Mouse (Mus musculus): ENCODE data around the gene Mmaa. TPM values are rescaled to one million over a fixed set of nuclear protein-coding genes. Genes with fewer than 3 reads are reported as not detected.

The Mmaa gene
- polyA plus RNA-seq, 1 experiment from 2014 or later: 15.9 TPM

DNA sequence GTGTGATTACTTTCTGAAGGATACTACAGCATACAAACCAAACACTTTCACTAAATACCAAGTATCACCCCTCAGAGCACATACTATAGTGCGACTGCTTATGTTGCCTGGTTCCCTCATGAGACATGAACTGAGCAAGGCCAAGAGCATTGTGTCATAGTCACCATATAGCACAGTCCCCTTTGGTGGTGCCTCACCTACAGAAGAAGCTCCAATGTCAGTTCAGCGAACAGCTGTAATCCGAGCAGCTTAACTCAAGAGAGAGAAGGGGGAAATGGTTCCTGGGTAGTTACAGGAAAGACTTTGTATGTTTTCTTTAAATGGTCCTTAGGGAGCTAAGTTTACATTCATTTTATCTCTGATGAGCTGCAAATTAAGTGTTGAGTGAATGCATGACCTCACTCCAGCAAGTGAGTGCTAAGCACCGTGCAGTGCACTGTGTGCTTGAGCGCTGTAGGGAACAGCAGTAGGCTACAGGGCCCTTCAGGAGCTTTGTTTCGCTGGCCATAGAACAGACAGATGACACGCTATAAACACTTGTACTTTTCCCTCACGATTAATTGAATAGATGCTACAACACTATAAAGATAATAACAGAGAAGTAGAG is 17.4 kb downstream of the Mmaa start:
- no peak overlapping the region for H3K9ac ChIP-seq
- 92% methylated on average over 8 of the region's 8 CpGs for WGBS
- no peak overlapping the region for H3K4me2 ChIP-seq (replicated peaks)
- H3K9me3 ChIP-seq (ENCODE audit: control insufficient read depth, low read length): no peaks in the 10 kb centered on the region
- peaks cover 62% of the 10 kb centered on the region for H3K36me3 ChIP-seq (replicated peaks; ENCODE audit: control insufficient read depth, insufficient read depth)
- H3K4me3 ChIP-seq (replicated peaks; ENCODE audit: low read length): no peak overlapping the region
- H3K4me1 ChIP-seq (replicated peaks; ENCODE audit: control insufficient read depth, insufficient read depth, low read length): no peaks in the 10 kb centered on the region
- DNase-seq (ENCODE audit: low spot score): no peak
- no peaks in the 10 kb centered on the region for H3K27me3 ChIP-seq (ENCODE audit: control insufficient read depth, insufficient read depth, low read length)
- H3K27ac ChIP-seq: no peak overlapping the region
- no peak for ATAC-seq (ENCODE audit: low FRiP score)

- no peaks in the 10 kb centered on the region for H3K9me3 ChIP-seq (ENCODE audit: control insufficient read depth, low read length)
- no peak overlapping the region for H3K27ac ChIP-seq
- H3K36me3 ChIP-seq (replicated peaks; ENCODE audit: control insufficient read depth, insufficient read depth): peaks cover 68% of the 10 kb centered on the region
- H3K4me2 ChIP-seq (replicated peaks): no peak overlapping the region
- no peak overlapping the region for H3K4me3 ChIP-seq (replicated peaks; ENCODE audit: low read length)
- no peak for ATAC-seq (ENCODE audit: low FRiP score)
- H3K27me3 ChIP-seq (ENCODE audit: control insufficient read depth, insufficient read depth, low read length): no peaks in the 10 kb centered on the region
- DNase-seq (ENCODE audit: low spot score): no peak
- 95% methylated on average over 10 of the region's 10 CpGs for WGBS
- no peak overlapping the region for H3K9ac ChIP-seq
- H3K4me1 ChIP-seq (replicated peaks; ENCODE audit: control insufficient read depth, insufficient read depth, low read length): no peaks in the 10 kb centered on the region
These were observed 19.8 kb downstream of the Mmaa start for GRCm38 (mm10) chr8:79274940-79275339.

- Histone ChIP-seq H3K4me1 (replicated peaks; ENCODE audit: control insufficient read depth, insufficient read depth, low read length) (no peaks in the 10 kb centered on the region), H3K4me3 (replicated peaks; ENCODE audit: low read length) (no peak overlapping the region), H3K27ac (no peak overlapping the region), H3K9ac (no peak overlapping the region), H3K9me3 (ENCODE audit: control insufficient read depth, low read length) (no peaks in the 10 kb centered on the region), H3K4me2 (replicated peaks) (no peak overlapping the region), H3K36me3 (replicated peaks; ENCODE audit: control insufficient read depth, insufficient read depth) (peaks cover 69% of the 10 kb centered on the region), H3K27me3 (ENCODE audit: control insufficient read depth, insufficient read depth, low read length) (no peaks in the 10 kb centered on the region)
- ATAC-seq (ENCODE audit: low FRiP score) (no peak), DNase-seq (ENCODE audit: low spot score) (no peak)
- 95% methylated on average over 6 of the region's 6 CpGs for WGBS
These were observed 21.0 kb downstream of the Mmaa start for GRCm38 (mm10) chr8:79273776-79274175.

- DNase-seq (ENCODE audit: low spot score) (no peak), ATAC-seq (ENCODE audit: low FRiP score) (no peak)
- H3K4me1 ChIP-seq (replicated peaks; ENCODE audit: control insufficient read depth, insufficient read depth, low read length): no peaks in the 10 kb centered on the region
- no peak overlapping the region for H3K4me2 ChIP-seq (replicated peaks)
- 81% methylated on average over 4 of the region's 4 CpGs for WGBS
- no peaks in the 10 kb centered on the region for H3K9me3 ChIP-seq (ENCODE audit: control insufficient read depth, low read length)
- H3K27me3 ChIP-seq (ENCODE audit: control insufficient read depth, insufficient read depth, low read length): no peaks in the 10 kb centered on the region
- H3K4me3 ChIP-seq (replicated peaks; ENCODE audit: low read length): no peak overlapping the region
- H3K27ac ChIP-seq: no peak overlapping the region
- H3K36me3 ChIP-seq (replicated peaks; ENCODE audit: control insufficient read depth, insufficient read depth): peaks cover 68% of the 10 kb centered on the region
- no peak overlapping the region for H3K9ac ChIP-seq
These were observed 22.1 kb downstream of the Mmaa start for GRCm38 (mm10) chr8:79272676-79273075.

- WGBS: 94% methylated on average over 7 of the region's 7 CpGs
- H3K27me3 ChIP-seq (ENCODE audit: control insufficient read depth, insufficient read depth, low read length): no peaks in the 10 kb centered on the region
These were observed 25.8 kb downstream of the Mmaa start for GRCm38 (mm10) chr8:79268921-79269320.

DNA sequence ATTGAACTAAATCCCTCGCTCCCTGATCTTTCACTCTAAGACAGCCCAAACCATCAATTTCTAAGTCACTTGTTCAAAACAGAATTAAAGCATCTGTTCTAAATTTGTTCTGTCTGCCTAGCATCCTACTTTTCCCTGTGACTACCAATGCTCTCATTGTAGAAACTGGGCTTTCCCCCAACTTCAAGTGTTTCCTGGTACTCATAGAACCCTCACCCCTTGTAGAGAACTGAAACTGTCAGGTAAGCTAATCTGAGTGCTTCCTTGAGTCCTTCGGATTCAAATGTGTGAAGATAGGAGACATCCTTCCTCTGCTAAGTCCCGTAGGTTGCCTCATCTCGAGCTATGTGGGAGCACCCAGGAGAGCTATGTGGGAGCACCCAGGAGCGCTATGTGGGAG is 32.8 kb downstream of the Mmaa start:
- no peak overlapping the region for H3K27ac ChIP-seq
- H3K27me3 ChIP-seq (ENCODE audit: control insufficient read depth, insufficient read depth, low read length): no peaks in the 10 kb centered on the region
- ATAC-seq (ENCODE audit: low FRiP score) (no peak), DNase-seq (ENCODE audit: low spot score) (no peak)
- H3K4me1 ChIP-seq (replicated peaks; ENCODE audit: control insufficient read depth, insufficient read depth, low read length): no peaks in the 10 kb centered on the region
- no peak overlapping the region for H3K4me2 ChIP-seq (replicated peaks)
- H3K9ac ChIP-seq: no peak overlapping the region
- H3K4me3 ChIP-seq (replicated peaks; ENCODE audit: low read length): no peak overlapping the region
- WGBS: 93% methylated on average over 5 of the region's 5 CpGs
- 0 out of 2 replicates have a peak, but pooled peaks cover under 1% of the 10 kb centered on the region for H3K36me3 ChIP-seq (replicated peaks; ENCODE audit: control insufficient read depth, insufficient read depth)
- no peaks in the 10 kb centered on the region for H3K9me3 ChIP-seq (ENCODE audit: control insufficient read depth, low read length)

More at GRCm38 (mm10) chr8:79268921-79269320, 25.8 kb downstream of the Mmaa start:
- Histone ChIP-seq H3K4me2 (replicated peaks) (no peak overlapping the region), H3K4me1 (replicated peaks; ENCODE audit: control insufficient read depth, insufficient read depth, low read length) (no peaks in the 10 kb centered on the region), H3K27ac (no peak overlapping the region), H3K36me3 (replicated peaks; ENCODE audit: control insufficient read depth, insufficient read depth) (peaks cover 65% of the 10 kb centered on the region), H3K4me3 (replicated peaks; ENCODE audit: low read length) (no peak overlapping the region), H3K9me3 (ENCODE audit: control insufficient read depth, low read length) (no peaks in the 10 kb centered on the region), H3K9ac (no peak overlapping the region)
- ATAC-seq (ENCODE audit: low FRiP score): no peak
- no peak for DNase-seq (ENCODE audit: low spot score)

- H3K27ac ChIP-seq: no peak overlapping the region
- no peaks in the 10 kb centered on the region for H3K27me3 ChIP-seq (ENCODE audit: control insufficient read depth, insufficient read depth, low read length)
- H3K4me1 ChIP-seq (replicated peaks; ENCODE audit: control insufficient read depth, insufficient read depth, low read length): no peaks in the 10 kb centered on the region
- no peak overlapping the region for H3K9ac ChIP-seq
- DNase-seq (ENCODE audit: low spot score) (no peak), ATAC-seq (ENCODE audit: low FRiP score) (no peak)
- no peaks in the 10 kb centered on the region for H3K9me3 ChIP-seq (ENCODE audit: control insufficient read depth, low read length)
- no peaks in the 10 kb centered on the region for H3K36me3 ChIP-seq (replicated peaks; ENCODE audit: control insufficient read depth, insufficient read depth)
- no peak overlapping the region for H3K4me3 ChIP-seq (replicated peaks; ENCODE audit: low read length)
- WGBS: 82% methylated on average over 8 of the region's 8 CpGs
- H3K4me2 ChIP-seq (replicated peaks): no peak overlapping the region
These were observed 38.5 kb downstream of the Mmaa start for GRCm38 (mm10) chr8:79256076-79256705.

DNA sequence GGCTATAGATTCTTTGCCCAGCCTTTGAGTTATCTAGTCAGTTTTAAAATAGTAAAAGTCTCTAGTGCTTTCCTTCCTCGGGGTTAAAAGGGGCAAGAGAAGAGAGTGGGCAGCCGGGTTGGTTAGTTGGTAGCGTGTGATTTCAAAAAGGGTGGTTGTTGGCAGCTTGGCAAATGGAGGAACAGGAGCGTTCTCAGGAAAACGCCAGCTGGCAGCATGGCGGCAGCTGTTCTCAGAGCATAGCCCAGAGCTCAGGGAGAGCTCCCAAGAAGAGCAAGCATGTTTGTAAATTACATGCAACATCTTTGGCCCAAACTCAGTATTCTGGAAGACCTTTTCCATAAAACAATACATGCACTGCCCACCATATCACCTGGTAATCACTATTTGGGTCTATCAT is 41.0 kb downstream of the Mmaa start:
- ATAC-seq (ENCODE audit: low FRiP score): no peak
- Histone ChIP-seq H3K36me3 (replicated peaks; ENCODE audit: control insufficient read depth, insufficient read depth) (no peaks in the 10 kb centered on the region), H3K4me1 (replicated peaks; ENCODE audit: control insufficient read depth, insufficient read depth, low read length) (no peaks in the 10 kb centered on the region), H3K27me3 (ENCODE audit: control insufficient read depth, insufficient read depth, low read length) (no peaks in the 10 kb centered on the region), H3K4me3 (replicated peaks; ENCODE audit: low read length) (no peak overlapping the region), H3K27ac (no peak overlapping the region), H3K9me3 (ENCODE audit: control insufficient read depth, low read length) (no peaks in the 10 kb centered on the region), H3K4me2 (replicated peaks) (no peak overlapping the region), H3K9ac (no peak overlapping the region)
- DNase-seq (ENCODE audit: low spot score): no peak
- WGBS: 77% methylated on average over 6 of the region's 6 CpGs

GRCm38 (mm10) chr8:79248470-79248869 is 46.3 kb downstream of the Mmaa start, which contains the start of gene 1700011L22Rik:
Gene 1700011L22Rik (minus strand): TSS chr8:79248570.
- Histone ChIP-seq H3K4me1 (replicated peaks; ENCODE audit: control insufficient read depth, insufficient read depth, low read length) (no peaks in the 10 kb centered on the region), H3K27ac (no peak within 1 kb of the TSS), H3K9me3 (ENCODE audit: control insufficient read depth, low read length) (no peaks in the 10 kb centered on the region), H3K9ac (no peak within 1 kb of the TSS), H3K27me3 (ENCODE audit: control insufficient read depth, insufficient read depth, low read length) (no peaks in the 10 kb centered on the region), H3K36me3 (replicated peaks; ENCODE audit: control insufficient read depth, insufficient read depth) (no peaks in the 10 kb centered on the region), H3K4me3 (replicated peaks; ENCODE audit: low read length) (no peak within 1 kb of the TSS), H3K4me2 (replicated peaks) (no peak within 1 kb of the TSS)
- DNase-seq (ENCODE audit: low spot score) (no peak), ATAC-seq (ENCODE audit: low FRiP score) (no peak)
- WGBS: 92% methylated on average over 6 of the region's 6 CpGs

All from hindbrain, embryonic 14.5 days (tissue).